Mouse (Mus musculus): ENCODE results near the gene Gm45844. TPM values are rescaled to one million over a fixed set of nuclear protein-coding genes. Genes with fewer than 3 reads are reported as not detected.
"Not testable (repeated sequence)": the region's sequence is repeated elsewhere in the genome, so short reads cannot be mapped to it uniquely, and the experiment has no call there.

The Gm45844 gene
- total RNA-seq (2017), result 1.7 TPM in 1 of 2 replicates, not detected in the other

- peak; percentile 99 for ATAC-seq (ENCODE audit: extremely low read depth, insufficient number of reproducible peaks, low FRiP score, poor library complexity, severe bottlenecking)
Measured at GRCm38 (mm10) chr7:7277966-7278567, at the start of gene Gm45844. Gene Gm45844, minus strand, starts transcription at chr7:7278289.

- ATAC-seq (ENCODE audit: extremely low read depth, insufficient number of reproducible peaks, low FRiP score, poor library complexity, severe bottlenecking), result peak; percentile 27; the same call in 1 of the 2 replicates
Measured at GRCm38 (mm10) chr7:7295595-7295994, 17.5 kb upstream of the Gm45844 start.

GRCm38 (mm10) chr7:7281383-7281782 lies 3.3 kb upstream of the Gm45844 start:
- ATAC-seq (ENCODE audit: extremely low read depth, insufficient number of reproducible peaks, low FRiP score, poor library complexity, severe bottlenecking), result peak; percentile 36; the same call in 1 of the 2 replicates

GRCm38 (mm10) chr7:7277556-7277955 lies 533 bp downstream of the Gm45844 start:
- ATAC-seq (ENCODE audit: extremely low read depth, insufficient number of reproducible peaks, low FRiP score, poor library complexity, severe bottlenecking), result not testable (repeated sequence)

- ATAC-seq (ENCODE audit: extremely low read depth, insufficient number of reproducible peaks, low FRiP score, poor library complexity, severe bottlenecking), result not testable (repeated sequence)
Measured at GRCm38 (mm10) chr7:7247228-7247627, 30.9 kb downstream of the Gm45844 start, which contains the start of gene Vmn2r29. Gene Vmn2r29, minus strand, starts transcription at chr7:7247328.

DNA sequence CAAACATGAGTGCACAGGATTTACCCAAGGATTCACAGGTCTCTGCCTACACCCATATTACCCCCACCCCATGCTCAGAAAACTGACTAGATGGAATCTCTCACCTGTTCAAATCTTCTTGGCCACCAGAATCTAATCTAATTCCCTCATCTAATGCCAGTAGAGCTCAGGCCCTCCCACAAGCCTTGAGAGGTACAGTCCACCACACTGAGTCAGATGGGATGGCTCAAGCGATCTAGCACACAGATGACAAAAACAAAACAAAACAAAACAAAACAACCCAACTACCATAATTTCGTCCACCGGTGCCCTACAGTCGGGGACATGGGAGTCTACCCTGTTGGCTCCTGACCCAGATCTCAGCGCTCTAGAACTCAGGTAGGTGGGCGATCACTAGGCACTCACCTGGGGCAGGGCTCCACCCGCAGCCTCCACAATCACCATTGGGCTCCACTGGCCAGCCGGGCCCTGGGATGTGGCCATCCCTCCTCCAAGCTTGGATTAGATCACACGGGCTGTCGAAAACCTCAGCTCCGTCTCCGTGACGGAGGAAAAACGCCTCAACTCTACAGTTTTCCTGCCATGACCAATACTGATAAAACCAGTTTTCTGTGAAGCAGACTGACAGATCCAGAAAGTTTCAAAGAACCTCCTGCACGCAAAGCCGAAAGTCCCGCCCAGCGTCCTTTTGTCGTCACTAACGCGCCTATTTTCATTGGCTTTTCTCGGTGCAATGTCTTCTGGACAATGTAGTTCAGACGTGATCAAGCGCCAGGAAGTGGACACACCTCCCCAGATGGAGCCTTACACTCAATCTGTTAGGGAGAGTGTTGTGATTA lies 68.6 kb downstream of the Gm45844 start, which contains the start of gene Zfp772:
Gene Zfp772 (minus strand): TSS at position 686 of the 839 bp plus-strand sequence.
- not testable (repeated sequence) for ATAC-seq (ENCODE audit: extremely low read depth, insufficient number of reproducible peaks, low FRiP score, poor library complexity, severe bottlenecking)

DNA sequence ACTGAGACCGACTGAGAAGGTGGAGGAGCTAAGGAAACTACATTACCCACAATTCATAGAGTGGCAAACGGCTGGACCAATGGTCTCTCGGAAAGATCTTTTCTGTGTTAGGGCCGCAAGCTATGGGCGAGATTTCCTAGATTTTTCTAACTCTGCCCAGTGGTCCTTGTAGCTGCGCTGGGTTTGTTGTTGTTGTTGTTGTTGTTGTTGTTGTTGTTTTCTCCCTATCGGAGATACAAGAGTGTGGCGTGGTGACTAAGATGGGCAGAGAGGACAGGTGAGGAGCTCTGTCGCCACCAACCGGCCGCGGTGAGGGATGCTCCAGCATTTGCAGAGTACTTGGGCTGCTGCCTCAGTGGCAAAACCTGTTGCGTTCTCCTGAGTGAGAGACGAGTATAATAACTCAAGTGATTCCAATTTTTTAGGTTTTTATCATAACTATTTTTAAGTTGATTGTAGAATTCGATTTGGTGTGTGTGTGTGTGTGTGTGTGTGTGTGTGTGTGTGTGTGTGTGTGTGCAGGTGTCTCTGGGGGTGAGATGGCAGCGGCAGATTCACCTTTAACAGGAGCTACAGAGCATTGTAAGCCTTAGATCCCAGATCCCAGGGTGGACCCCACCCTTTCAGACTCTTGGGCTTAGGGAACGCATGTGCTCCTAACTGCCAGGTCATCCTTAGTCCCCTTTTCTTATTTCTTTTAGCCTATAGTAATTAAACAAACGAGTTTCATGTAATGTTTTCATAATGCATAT lies 89.7 kb downstream of the Gm45844 start:
- ATAC-seq (ENCODE audit: extremely low read depth, insufficient number of reproducible peaks, low FRiP score, poor library complexity, severe bottlenecking), result peak; percentile 97

GRCm38 (mm10) chr7:7187417-7188190 lies 90.5 kb downstream of the Gm45844 start:
- ATAC-seq (ENCODE audit: extremely low read depth, insufficient number of reproducible peaks, low FRiP score, poor library complexity, severe bottlenecking), result no peak

GRCm38 (mm10) chr7:7185897-7186296 lies 92.2 kb downstream of the Gm45844 start:
- ATAC-seq (ENCODE audit: extremely low read depth, insufficient number of reproducible peaks, low FRiP score, poor library complexity, severe bottlenecking), result no peak

DNA sequence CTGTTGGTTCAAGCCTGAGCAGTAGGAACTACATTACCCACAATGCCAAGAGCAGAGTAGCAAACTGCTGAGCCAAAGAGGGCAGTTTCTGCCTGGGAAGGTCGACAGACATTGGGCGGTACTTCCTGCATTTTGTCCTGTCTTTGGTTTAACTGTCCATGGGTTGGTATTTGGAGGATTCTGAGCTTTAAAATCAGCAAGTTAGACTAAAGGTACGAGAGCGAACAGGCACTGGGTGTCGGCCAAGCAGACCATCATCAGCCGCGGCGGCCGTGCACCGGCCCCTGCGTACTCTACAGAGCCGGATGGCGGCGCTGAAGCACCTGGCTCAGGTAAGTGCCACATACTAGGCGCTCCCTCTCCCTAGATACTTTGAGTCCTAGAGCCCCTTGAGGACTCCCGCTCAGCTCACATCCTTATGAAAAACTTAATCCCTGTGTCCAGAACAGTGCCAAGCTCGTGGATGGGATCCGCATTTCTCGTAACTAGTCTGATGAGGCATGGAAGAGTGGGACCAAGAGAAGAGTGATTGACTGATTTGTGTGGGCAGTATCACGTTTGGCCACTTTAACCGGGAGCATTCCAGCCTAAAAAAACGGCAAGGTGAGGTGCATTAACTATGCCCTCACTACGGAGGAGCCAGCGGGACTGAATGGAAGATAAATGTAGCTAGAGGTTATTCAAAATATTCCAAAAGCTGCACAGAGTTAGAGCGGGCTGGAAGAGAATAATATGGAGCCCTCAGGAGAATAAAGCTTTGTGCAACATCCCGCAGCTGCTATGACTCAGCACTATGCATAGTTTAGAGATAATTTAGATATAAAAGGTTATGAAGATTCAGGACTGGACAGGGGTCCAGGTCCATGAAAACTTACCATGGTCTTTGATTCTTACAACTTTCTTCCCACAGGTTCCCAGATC lies 106.6 kb downstream of the Gm45844 start, which contains the start of gene Zfp418:
Gene Zfp418 (plus strand): TSS at position 104 of the 921 bp plus-strand sequence.
- ATAC-seq (ENCODE audit: extremely low read depth, insufficient number of reproducible peaks, low FRiP score, poor library complexity, severe bottlenecking), result peak; percentile 86

Other genes with a start within 250 kb of the Gm45844 start
- gene Zfp954, start 156.8 kb downstream of the Gm45844 start, total RNA-seq (2017), result 13.8 and 17.2 TPM in 2 replicates
- 3.8 and 4.4 TPM in 2 replicates for gene Zfp773, start 141.5 kb downstream of the Gm45844 start, total RNA-seq (2017)
- 2.7 and 2.8 TPM in 2 replicates for gene Zfp418, start 107.0 kb downstream of the Gm45844 start, total RNA-seq (2017)
- 2.7 and 2.9 TPM in 2 replicates for gene Zfp772, start 68.3 kb downstream of the Gm45844 start, total RNA-seq (2017)
- gene Vmn2r29, start 31.0 kb downstream of the Gm45844 start, total RNA-seq (2017), result 0.25 TPM in 1 of 2 replicates, not detected in the other
- 47.1 and 55.0 TPM in 2 replicates for gene Clcn4, start 22.6 kb upstream of the Gm45844 start, total RNA-seq (2017)
- gene Vmn2r30, start 59.3 kb upstream of the Gm45844 start, total RNA-seq (2017), result not detected in 2 replicates
- not detected in 2 replicates for gene Gm45783, start 96.3 kb upstream of the Gm45844 start, total RNA-seq (2017)
- not detected in 2 replicates for gene Vmn2r31, start 121.4 kb upstream of the Gm45844 start, total RNA-seq (2017)
- not detected in 2 replicates for gene Vmn2r32, start 201.7 kb upstream of the Gm45844 start, total RNA-seq (2017)

All from neutrophil, adult 5-6 weeks (primary cell).